Mouse (Mus musculus): ENCODE measurements around the gene Ms4a13.

- TF ChIP-seq TAL1 (IDR thresholded peaks at IDR 0.05; ENCODE audit: low read length), result no peak
- no peak for TF ChIP-seq GATA1 (IDR thresholded peaks at IDR 0.05; ENCODE audit: low read length)
Measured at GRCm38 (mm10) chr19:11235820-11236219, 39.3 kb upstream of the Ms4a13 start.

All from erythroblast, embryonic 14.5 days (primary cell).